Mouse (Mus musculus): Measurements from ENCODE around the gene Med1. TPM values are rescaled to one million over a fixed set of nuclear protein-coding genes. Genes with fewer than 3 reads are reported as not detected.

The Med1 gene
- total and polyA plus RNA-seq, 2 experiments from 2014 or later, result 40.6 to 49.9 TPM

- Histone ChIP-seq H3K36me3 (ENCODE audit: insufficient read depth, low read length) (peaks cover 48% of the 10 kb centered on the region), H3K4me1 (ENCODE audit: insufficient read depth, low read length) (no peaks in the 10 kb centered on the region), H3K27me3 (ENCODE audit: insufficient read depth, low read length) (no peaks in the 10 kb centered on the region), H3K9ac (replicated peaks; ENCODE audit: low read length, poor library complexity, severe bottlenecking) (no peak overlapping the region), H3K27ac (ENCODE audit: low read depth, low read length) (no peak overlapping the region), H3K4me2 (ENCODE audit: low read depth, low read length, poor library complexity, severe bottlenecking) (no peak overlapping the region), H3K9me3 (ENCODE audit: low read length) (no peaks in the 10 kb centered on the region), H3K4me3 (ENCODE audit: low read depth, low read length) (no peak overlapping the region)
- DNase-seq (ENCODE audit: low spot score) (no peak), ATAC-seq (ENCODE audit: low FRiP score) (no peak)
- TF ChIP-seq CTCF (IDR thresholded peaks at IDR 0.05), result no peak
- WGBS, result 90% methylated on average over 5 of the region's 5 CpGs
These were observed 83.4 kb downstream of the Med1 start for GRCm38 (mm10) chr11:98109706-98110105.

Small RNAs within 50 kb of the gene (microRNA-seq; reads per million reads assigned to microRNA genes)
- gene Gm27399 (ENCODE audit: borderline number of aligned reads), result not detected

Other genes with a start within 250 kb of the Med1 start
- 2.4 and 3.1 TPM in 2 replicates for gene Plxdc1, start 206.8 kb downstream of the Med1 start, total RNA-seq (2014; rRNA removed)
- 4.9 and 5.6 TPM in 2 replicates for gene Plxdc1, start 206.8 kb downstream of the Med1 start, polyA plus RNA-seq (2015; fragmentation: Nextera tagmentation; extraction: Ambion mirVana)
- 1.1 and 2.9 TPM in 2 replicates for gene Arl5c, start 197.1 kb downstream of the Med1 start, total RNA-seq (2014; rRNA removed)
- gene Arl5c, start 197.1 kb downstream of the Med1 start, polyA plus RNA-seq (2015; fragmentation: Nextera tagmentation; extraction: Ambion mirVana), result 2.9 and 4.5 TPM in 2 replicates
- 89.1 and 96.4 TPM in 2 replicates for gene Cacnb1, start 170.3 kb downstream of the Med1 start, total RNA-seq (2014; rRNA removed)
- 61.1 and 63.2 TPM in 2 replicates for gene Cacnb1, start 170.3 kb downstream of the Med1 start, polyA plus RNA-seq (2015; fragmentation: Nextera tagmentation; extraction: Ambion mirVana)
- gene Rpl19, start 166.6 kb downstream of the Med1 start, total RNA-seq (2014; rRNA removed), result 597 and 686 TPM in 2 replicates
- gene Rpl19, start 166.6 kb downstream of the Med1 start, polyA plus RNA-seq (2015; fragmentation: Nextera tagmentation; extraction: Ambion mirVana), result 591 and 620 TPM in 2 replicates
- 4.4 and 8.3 TPM in 2 replicates for gene Stac2, start 139.8 kb downstream of the Med1 start, total RNA-seq (2014; rRNA removed)
- 3.5 and 4.1 TPM in 2 replicates for gene Stac2, start 139.8 kb downstream of the Med1 start, polyA plus RNA-seq (2015; fragmentation: Nextera tagmentation; extraction: Ambion mirVana)
- gene Fbxl20, start 42.9 kb downstream of the Med1 start, total RNA-seq (2014; rRNA removed), result 24.0 and 25.7 TPM in 2 replicates
- 12.4 and 16.3 TPM in 2 replicates for gene Fbxl20, start 42.9 kb downstream of the Med1 start, polyA plus RNA-seq (2015; fragmentation: Nextera tagmentation; extraction: Ambion mirVana)
- gene Cdk12, start 9.8 kb upstream of the Med1 start, total RNA-seq (2014; rRNA removed), result 25.8 and 35.2 TPM in 2 replicates
- gene Cdk12, start 9.8 kb upstream of the Med1 start, polyA plus RNA-seq (2015; fragmentation: Nextera tagmentation; extraction: Ambion mirVana), result 3.7 and 5.7 TPM in 2 replicates
- gene Neurod2, start 136.4 kb upstream of the Med1 start, total RNA-seq (2014; rRNA removed), result 11.6 and 24.4 TPM in 2 replicates
- gene Neurod2, start 136.4 kb upstream of the Med1 start, polyA plus RNA-seq (2015; fragmentation: Nextera tagmentation; extraction: Ambion mirVana), result 2.1 and 3.3 TPM in 2 replicates
- gene Ppp1r1b, start 155.1 kb upstream of the Med1 start, total RNA-seq (2014; rRNA removed), result 1.8 and 5.0 TPM in 2 replicates
- 4.2 and 5.3 TPM in 2 replicates for gene Ppp1r1b, start 155.1 kb upstream of the Med1 start, polyA plus RNA-seq (2015; fragmentation: Nextera tagmentation; extraction: Ambion mirVana)
- 31.2 and 56.1 TPM in 2 replicates for gene Stard3, start 165.1 kb upstream of the Med1 start, total RNA-seq (2014; rRNA removed)
- gene Stard3, start 165.1 kb upstream of the Med1 start, polyA plus RNA-seq (2015; fragmentation: Nextera tagmentation; extraction: Ambion mirVana), result 23.8 and 28.2 TPM in 2 replicates
- gene Tcap, start 190.5 kb upstream of the Med1 start, total RNA-seq (2014; rRNA removed), result not detected in 2 replicates
- not detected in 2 replicates for gene Tcap, start 190.5 kb upstream of the Med1 start, polyA plus RNA-seq (2015; fragmentation: Nextera tagmentation; extraction: Ambion mirVana)
- gene Pnmt, start 193.2 kb upstream of the Med1 start, total RNA-seq (2014; rRNA removed), result 1.1 and 4.3 TPM in 2 replicates
- gene Pnmt, start 193.2 kb upstream of the Med1 start, polyA plus RNA-seq (2015; fragmentation: Nextera tagmentation; extraction: Ambion mirVana), result 3.4 and 3.9 TPM in 2 replicates
- 10.1 and 10.9 TPM in 2 replicates for gene Pgap3, start 207.2 kb upstream of the Med1 start, total RNA-seq (2014; rRNA removed)
- gene Pgap3, start 207.2 kb upstream of the Med1 start, polyA plus RNA-seq (2015; fragmentation: Nextera tagmentation; extraction: Ambion mirVana), result 7.0 and 7.7 TPM in 2 replicates
- 8.1 and 9.4 TPM in 2 replicates for gene Erbb2, start 219.2 kb upstream of the Med1 start, total RNA-seq (2014; rRNA removed)
- 3.9 and 4.5 TPM in 2 replicates for gene Erbb2, start 219.2 kb upstream of the Med1 start, polyA plus RNA-seq (2015; fragmentation: Nextera tagmentation; extraction: Ambion mirVana)
- 68.3 and 79.2 TPM in 2 replicates for gene Mien1, start 245.7 kb upstream of the Med1 start, total RNA-seq (2014; rRNA removed)
- gene Mien1, start 245.7 kb upstream of the Med1 start, polyA plus RNA-seq (2015; fragmentation: Nextera tagmentation; extraction: Ambion mirVana), result 243 and 246 TPM in 2 replicates

Measured in midbrain, postnatal 0 days (tissue).